ENCODE assay signal across 23 mouse cellular contexts in genomic region chr11:54690171-54690570, GRCm38 (mm10).
A peak's percentile ranks its signal among the peaks of the same experiment; 100 is the strongest.
DNase-seq lines count a peak whose midpoint lies in the region; ATAC-seq and TF ChIP-seq lines count a peak whose summit lies in the region.
"Had no signal": no experiment of that assay in that cellular context is flagged by ENCODE, and none has a peak within 500 bp of the region (broad histone marks: within the 10 kb centered on the region; RNA-seq: fewer than 3 reads in every experiment).

No protein-coding gene starts in this region.

- no peak for ATAC-seq in midbrain, postnatal 0 days (ENCODE audit: low FRiP score)
- ATAC-seq: forebrain, embryonic 14.5 days; forebrain, embryonic 16.5 days had no signal

- no peaks in the 10 kb centered on the region for H3K9me3 ChIP-seq in midbrain, postnatal 0 days (ENCODE audit: low read length)
- H3K9me3 ChIP-seq: embryonic facial prominence, embryonic 13.5 days; embryonic facial prominence, embryonic 15.5 days; forebrain, embryonic 10.5 days; forebrain, embryonic 12.5 days had no signal

- TF ChIP-seq POLR2A in bone marrow macrophage, adult 2 months (IDR thresholded peaks at IDR 0.05; ENCODE audit: borderline replicate concordance, low read depth, low read length), result no peak

- peaks cover 36% of the 10 kb centered on the region for H3K36me3 ChIP-seq in midbrain, postnatal 0 days (ENCODE audit: insufficient read depth, low read length)

- peaks cover 32% of the 10 kb centered on the region for H3K4me1 ChIP-seq in bone marrow macrophage, adult 2 months (ENCODE audit: control insufficient read depth, insufficient read depth, low read length)
- no peaks in the 10 kb centered on the region for H3K4me1 ChIP-seq in midbrain, postnatal 0 days (ENCODE audit: insufficient read depth, low read length)
- H3K4me1 ChIP-seq: forebrain, embryonic 10.5 days; forebrain, embryonic 12.5 days had no signal

- no peak overlapping the region for H3K4me2 ChIP-seq in midbrain, postnatal 0 days (ENCODE audit: low read depth, low read length, poor library complexity, severe bottlenecking)
- H3K4me2 ChIP-seq: embryonic facial prominence, embryonic 13.5 days; embryonic facial prominence, embryonic 15.5 days; forebrain, embryonic 12.5 days had no signal

- H3K4me3 ChIP-seq in bone marrow macrophage, adult 2 months (ENCODE audit: insufficient read depth, low read length), result no peak overlapping the region
- no peak overlapping the region for H3K4me3 ChIP-seq in midbrain, postnatal 0 days (ENCODE audit: low read depth, low read length)
- H3K4me3 ChIP-seq: embryonic facial prominence, embryonic 13.5 days; embryonic facial prominence, embryonic 15.5 days; erythroblast, embryonic 14.5 days; forebrain, embryonic 10.5 days; forebrain, embryonic 12.5 days had no signal

- peak overlapping the region; percentile 86 for H3K27ac ChIP-seq in bone marrow macrophage, adult 2 months (ENCODE audit: insufficient read depth, low read depth, low read length)
- H3K27ac ChIP-seq in midbrain, postnatal 0 days (ENCODE audit: low read depth, low read length), result no peak overlapping the region
- H3K27ac ChIP-seq: embryonic facial prominence, embryonic 13.5 days; embryonic facial prominence, embryonic 15.5 days; forebrain, embryonic 10.5 days; forebrain, embryonic 12.5 days had no signal

- no peak overlapping the region for H3K9ac ChIP-seq in midbrain, postnatal 0 days (replicated peaks; ENCODE audit: low read length, poor library complexity, severe bottlenecking)
- H3K9ac ChIP-seq: embryonic facial prominence, embryonic 13.5 days; embryonic facial prominence, embryonic 15.5 days; forebrain, embryonic 12.5 days had no signal

- intact Hi-C loops in heart, postnatal 14 days (cut with DNase I), result no loop called here

- 92% methylated on average over 4 of the region's 4 CpGs for WGBS in midbrain, postnatal 0 days

- no peak for TF ChIP-seq CTCF in bone marrow macrophage, adult 2 months (IDR thresholded peaks at IDR 0.05; ENCODE audit: low read depth, low read length)
- TF ChIP-seq CTCF in midbrain, postnatal 0 days (IDR thresholded peaks at IDR 0.05), result no peak

- DNase-seq in heart, adult 18-20 months, result peak; percentile 14 to 31
- DNase-seq in heart, postnatal 14 days, result no peak
- peak; percentile 5 for DNase-seq in adipocyte (ENCODE audit: low spot score)
- DNase-seq in spleen, postnatal 4 days (ENCODE audit: low spot score in 2 of 2), result no peak
- DNase-seq in midbrain, postnatal 0 days (ENCODE audit: low spot score), result no peak
- DNase-seq: adrenal gland, adult 8-10 months; adrenal gland, postnatal 14 days; adrenal gland, postnatal 36 days; cerebellum, adult 11 months; cerebellum, adult 18-20 months; cerebellum, adult 8-10 months; cerebellum, adult 9-11 months; cerebellum, postnatal 14 days; cerebellum, postnatal 36 days; embryo, embryonic 11 days had no signal

- no peaks in the 10 kb centered on the region for H3K27me3 ChIP-seq in midbrain, postnatal 0 days (ENCODE audit: insufficient read depth, low read length)
- H3K27me3 ChIP-seq: embryonic facial prominence, embryonic 13.5 days; embryonic facial prominence, embryonic 15.5 days; forebrain, embryonic 12.5 days had no signal

Comparison
In these comparisons a context has a peak if more than half of its experiments do, and no peak if none do; other contexts are left out.
1. DNase-seq: peak in heart, adult 18-20 months (2 of 2) and adipocyte (single experiment); none in heart, postnatal 14 days (0 of 2), spleen, postnatal 4 days (0 of 2) and midbrain, postnatal 0 days (single experiment).